Mouse (Mus musculus): Measurements from ENCODE around the gene Rnf13.
"Not testable (repeated sequence)": the region's sequence is repeated elsewhere in the genome, so short reads cannot be mapped to it uniquely, and the experiment has no call there.

Rnf13 gene

GRCm38 (mm10) chr3:57735511-57736370 lies at the start of gene Rnf13:
Rnf13 (plus strand) TSS chr3:57736062.
- peak; percentile 97 for DNase-seq (ENCODE audit: low read depth, low spot score)

- DNase-seq (ENCODE audit: low read depth, low spot score), result peak; percentile 86
Measured at GRCm38 (mm10) chr3:57691772-57692171, 44.1 kb upstream of the Rnf13 start.

GRCm38 (mm10) chr3:57692719-57693118 lies 43.1 kb upstream of the Rnf13 start, which contains the start of gene Ankub1:
Ankub1 (minus strand) TSS chr3:57692799.
- DNase-seq (ENCODE audit: low read depth, low spot score), result no peak

- DNase-seq (ENCODE audit: low read depth, low spot score), result peak; percentile 70
Measured at GRCm38 (mm10) chr3:57696249-57696648, 39.6 kb upstream of the Rnf13 start.

- DNase-seq (ENCODE audit: low read depth, low spot score), result no peak
Measured at GRCm38 (mm10) chr3:57696779-57697178, 39.1 kb upstream of the Rnf13 start.

- no peak for DNase-seq (ENCODE audit: low read depth, low spot score)
Measured at GRCm38 (mm10) chr3:57714151-57714550, 21.7 kb upstream of the Rnf13 start.

GRCm38 (mm10) chr3:57732206-57732915 lies 3.5 kb upstream of the Rnf13 start:
- DNase-seq (ENCODE audit: low read depth, low spot score), result no peak

GRCm38 (mm10) chr3:57736419-57737095 lies 695 bp downstream of the Rnf13 start:
- DNase-seq (ENCODE audit: low read depth, low spot score), result no peak

GRCm38 (mm10) chr3:57739830-57740229 lies 4.0 kb downstream of the Rnf13 start:
- DNase-seq (ENCODE audit: low read depth, low spot score), result no peak

GRCm38 (mm10) chr3:57748576-57749267 lies 12.9 kb downstream of the Rnf13 start:
- no peak for DNase-seq (ENCODE audit: low read depth, low spot score)

- DNase-seq (ENCODE audit: low read depth, low spot score), result no peak
Measured at GRCm38 (mm10) chr3:57776915-57777314, 41.1 kb downstream of the Rnf13 start.

GRCm38 (mm10) chr3:57788472-57788871 lies 52.6 kb downstream of the Rnf13 start:
- no peak for DNase-seq (ENCODE audit: low read depth, low spot score)

GRCm38 (mm10) chr3:57789005-57789962 lies 53.4 kb downstream of the Rnf13 start:
- DNase-seq (ENCODE audit: low read depth, low spot score), result no peak

- no peak for DNase-seq (ENCODE audit: low read depth, low spot score)
Measured at GRCm38 (mm10) chr3:57791104-57791503, 55.2 kb downstream of the Rnf13 start.

GRCm38 (mm10) chr3:57795071-57795470 lies 59.2 kb downstream of the Rnf13 start:
- DNase-seq (ENCODE audit: low read depth, low spot score), result not testable (repeated sequence)

GRCm38 (mm10) chr3:57815447-57815846 lies 79.6 kb downstream of the Rnf13 start:
- DNase-seq (ENCODE audit: low read depth, low spot score), result peak; percentile 42

- no peak for DNase-seq (ENCODE audit: low read depth, low spot score)
Measured at GRCm38 (mm10) chr3:57825866-57826265, 90.0 kb downstream of the Rnf13 start.

- no peak for DNase-seq (ENCODE audit: low read depth, low spot score)
Measured at GRCm38 (mm10) chr3:57833585-57833984, 97.7 kb downstream of the Rnf13 start.

- DNase-seq (ENCODE audit: low read depth, low spot score), result no peak
Measured at GRCm38 (mm10) chr3:57836911-57837310, 101.0 kb downstream of the Rnf13 start.

GRCm38 (mm10) chr3:57843775-57844174 lies 107.9 kb downstream of the Rnf13 start:
- peak; percentile 68 for DNase-seq (ENCODE audit: low read depth, low spot score)
